Mouse (Mus musculus): Measurements from ENCODE around the gene Rcor3. TPM values are rescaled to one million over a fixed set of nuclear protein-coding genes. Genes with fewer than 3 reads are reported as not detected.

Gene Rcor3
- polyA plus RNA-seq, 1 experiment from 2014 or later: 6.2 TPM

GRCm38 (mm10) chr1:192101359-192101758 lies 36.5 kb downstream of the Rcor3 start:
- Histone ChIP-seq H3K27ac (ENCODE audit: low read depth) (no peak overlapping the region), H3K4me3 (ENCODE audit: low read depth, low read length) (no peak overlapping the region)
- 72% methylated on average over 8 of the region's 8 CpGs for WGBS (ENCODE audit: insufficient replicate concordance)

GRCm38 (mm10) chr1:192100742-192101141 lies 37.1 kb downstream of the Rcor3 start:
- no peak for ATAC-seq
- no peak for TF ChIP-seq CTCF (IDR thresholded peaks at IDR 0.05; ENCODE audit: low read depth)
- TF ChIP-seq EP300 (IDR thresholded peaks at IDR 0.05; ENCODE audit: low read depth): no peak
- WGBS (ENCODE audit: insufficient replicate concordance): 86% methylated on average over 11 of the region's 11 CpGs

More at GRCm38 (mm10) chr1:192101359-192101758, 36.5 kb downstream of the Rcor3 start:
- ATAC-seq (no peak), DNase-seq (no peak)
- H3K9me3 ChIP-seq (ENCODE audit: low read length): no peaks in the 10 kb centered on the region
- peaks cover 6% of the 10 kb centered on the region for H3K4me1 ChIP-seq (ENCODE audit: insufficient read depth)
- no peak overlapping the region for H3K9ac ChIP-seq (replicated peaks)
- H3K27me3 ChIP-seq (ENCODE audit: insufficient read depth, low read length): no peaks in the 10 kb centered on the region
- no peak for TF ChIP-seq EP300 (IDR thresholded peaks at IDR 0.05; ENCODE audit: low read depth)
- TF ChIP-seq CTCF (IDR thresholded peaks at IDR 0.05; ENCODE audit: low read depth): no peak
- H3K4me2 ChIP-seq (ENCODE audit: low read depth, low read length): no peak overlapping the region
- peaks cover 16% of the 10 kb centered on the region for H3K36me3 ChIP-seq (replicated peaks; ENCODE audit: insufficient read depth, low read length)

GRCm38 (mm10) chr1:192095626-192096025 lies 42.2 kb downstream of the Rcor3 start:
- Histone ChIP-seq H3K9ac (replicated peaks) (no peak overlapping the region), H3K36me3 (replicated peaks; ENCODE audit: insufficient read depth, low read length) (peaks cover 13% of the 10 kb centered on the region), H3K27me3 (ENCODE audit: insufficient read depth, low read length) (no peaks in the 10 kb centered on the region), H3K9me3 (ENCODE audit: low read length) (no peaks in the 10 kb centered on the region), H3K4me2 (ENCODE audit: low read depth, low read length) (no peak overlapping the region), H3K4me1 (ENCODE audit: insufficient read depth) (peaks cover 11% of the 10 kb centered on the region), H3K4me3 (ENCODE audit: low read depth, low read length) (no peak overlapping the region), H3K27ac (ENCODE audit: low read depth) (no peak overlapping the region)
- DNase-seq: no peak
- WGBS (ENCODE audit: insufficient replicate concordance): 82% methylated on average over 5 of the region's 5 CpGs
- TF ChIP-seq EP300 (IDR thresholded peaks at IDR 0.05; ENCODE audit: low read depth) (no peak), CTCF (IDR thresholded peaks at IDR 0.05; ENCODE audit: low read depth) (no peak)
- no peak for ATAC-seq

More at GRCm38 (mm10) chr1:192100742-192101141, 37.1 kb downstream of the Rcor3 start:
- no peaks in the 10 kb centered on the region for H3K9me3 ChIP-seq (ENCODE audit: low read length)
- H3K27ac ChIP-seq (ENCODE audit: low read depth): no peak overlapping the region
- DNase-seq: no peak
- H3K4me2 ChIP-seq (ENCODE audit: low read depth, low read length): no peak overlapping the region
- H3K36me3 ChIP-seq (replicated peaks; ENCODE audit: insufficient read depth, low read length): peaks cover 16% of the 10 kb centered on the region
- no peak overlapping the region for H3K9ac ChIP-seq (replicated peaks)
- H3K4me1 ChIP-seq (ENCODE audit: insufficient read depth): peaks cover 6% of the 10 kb centered on the region
- H3K4me3 ChIP-seq (ENCODE audit: low read depth, low read length): no peak overlapping the region
- H3K27me3 ChIP-seq (ENCODE audit: insufficient read depth, low read length): no peaks in the 10 kb centered on the region

- 53% methylated on average over 13 of the region's 13 CpGs for WGBS (ENCODE audit: insufficient replicate concordance)
- ATAC-seq (no peak), DNase-seq (peak; percentile 74)
- Histone ChIP-seq H3K9ac (replicated peaks) (no peak overlapping the region), H3K36me3 (replicated peaks; ENCODE audit: insufficient read depth, low read length) (peaks cover 10% of the 10 kb centered on the region; the same call in 1 of the 2 replicates), H3K4me2 (ENCODE audit: low read depth, low read length) (no peak overlapping the region), H3K27me3 (ENCODE audit: insufficient read depth, low read length) (no peaks in the 10 kb centered on the region), H3K27ac (ENCODE audit: low read depth) (no peak overlapping the region), H3K4me1 (ENCODE audit: insufficient read depth) (peaks cover 17% of the 10 kb centered on the region), H3K4me3 (ENCODE audit: low read depth, low read length) (no peak overlapping the region), H3K9me3 (ENCODE audit: low read length) (no peaks in the 10 kb centered on the region)
- TF ChIP-seq CTCF (IDR thresholded peaks at IDR 0.05; ENCODE audit: low read depth): peak; percentile 91
- TF ChIP-seq EP300 (IDR thresholded peaks at IDR 0.05; ENCODE audit: low read depth): no peak
Measured at GRCm38 (mm10) chr1:192094451-192095170, 43.3 kb downstream of the Rcor3 start.

- peak; percentile 85 for DNase-seq
- Histone ChIP-seq H3K4me3 (ENCODE audit: low read depth, low read length) (peak overlapping the region; percentile 57), H3K4me1 (ENCODE audit: insufficient read depth) (peaks cover 22% of the 10 kb centered on the region), H3K27me3 (ENCODE audit: insufficient read depth, low read length) (no peaks in the 10 kb centered on the region), H3K9ac (replicated peaks) (0 out of 2 replicates have a peak overlapping the region, but pooled peaks have one; percentile 62), H3K9me3 (ENCODE audit: low read length) (no peaks in the 10 kb centered on the region), H3K27ac (ENCODE audit: low read depth) (no peak overlapping the region), H3K36me3 (replicated peaks; ENCODE audit: insufficient read depth, low read length) (0 out of 2 replicates have a peak, but pooled peaks cover 3% of the 10 kb centered on the region), H3K4me2 (ENCODE audit: low read depth, low read length) (peak overlapping the region; percentile 95)
- WGBS (ENCODE audit: insufficient replicate concordance): 32% methylated on average over 16 of the region's 16 CpGs
- peak; percentile 85 for ATAC-seq
- TF ChIP-seq EP300 (IDR thresholded peaks at IDR 0.05; ENCODE audit: low read depth) (no peak), CTCF (IDR thresholded peaks at IDR 0.05; ENCODE audit: low read depth) (peak; percentile 97)
Measured at GRCm38 (mm10) chr1:192092879-192093660, 44.8 kb downstream of the Rcor3 start.

Data from liver, postnatal 0 days (tissue).